Mouse (Mus musculus) kidney, postnatal 0 days (tissue): Measurements from ENCODE around the gene Saa2. TPM values are rescaled to one million over a fixed set of nuclear protein-coding genes. Genes with fewer than 3 reads are reported as not detected.
"Not testable (repeated sequence)": the region's sequence is repeated elsewhere in the genome, so short reads cannot be mapped to it uniquely, and the experiment has no call there.

Source experiments
- ATAC-seq: fragments of 200-750 bp; cut with Nextera tagmentation; replicated peaks from 2 replicates; pipeline ENCODE4 v1.8.0; 2017; ENCODE audit warnings: low read depth, moderate number of reproducible peaks, moderate TSS enrichment, moderate library complexity; ENCODE audit not compliant: low FRiP score
- DNase-seq: peaks from one replicate; pipeline ENCODE4 v3.0.0-alpha.2; 2016; ENCODE audit warnings: low spot score
- H3K27ac ChIP-seq: fragments of 300-500 bp; sonication (generic); 2 replicates; pipeline ENCODE4 v1.5.1; 2014; ENCODE audit warnings: mild to moderate bottlenecking
- H3K27me3 ChIP-seq: fragments of 300-500 bp; sonication (generic); 2 replicates; pipeline ENCODE4 v1.6.1; 2014; ENCODE audit warnings: low read length, mixed read lengths; ENCODE audit not compliant: insufficient read depth
- H3K36me3 ChIP-seq: fragments of 300-500 bp; sonication (generic); 2 replicates; pipeline ENCODE4 v1.6.1; 2014; ENCODE audit warnings: low read length, mixed read lengths; ENCODE audit not compliant: insufficient read depth
- H3K4me1 ChIP-seq: fragments of 300-500 bp; sonication (generic); replicated peaks from 2 replicates; pipeline ENCODE4 v1.6.1; 2014; ENCODE audit warnings: antibody characterized with exemption, low read length, mixed read lengths; ENCODE audit not compliant: insufficient read depth
- H3K4me2 ChIP-seq: fragments of 300-500 bp; sonication (generic); 2 replicates; pipeline ENCODE4 v1.6.1; 2014; ENCODE audit warnings: mild to moderate bottlenecking, low read length, moderate library complexity, mixed read lengths
- H3K4me3 ChIP-seq: fragments of 300-500 bp; sonication (generic); replicated peaks from 2 replicates; pipeline ENCODE4 v1.5.1; 2014; ENCODE audit warnings: low read depth, low read length
- H3K9ac ChIP-seq: fragments of 300-500 bp; sonication (generic); 2 replicates; pipeline ENCODE4 v1.6.1; 2014; ENCODE audit warnings: low read depth, low read length
- H3K9me3 ChIP-seq: fragments of 300-500 bp; sonication (generic); replicated peaks from 2 replicates; pipeline ENCODE4 v1.6.1; 2016; ENCODE audit warnings: low read length, inconsistent platforms, mixed read lengths
- CTCF ChIP-seq: IDR thresholded peaks from 2 replicates; pipeline ENCODE4 v1.5.1; 2016; ENCODE audit warnings: antibody characterized with exemption, low read depth, mild to moderate bottlenecking, moderate library complexity
- WGBS: fragments of 180-500 bp; shearing (Covaris S2); extraction: QIAGEN DNeasy Blood & Tissue Kit; methylation state at CpG from one replicate; pipeline ENCODE4 v1.1.7; 2014; 5-methylcytosine and 5-hydroxymethylcytosine counted together
- polyA plus RNA-seq: library from polyadenylated mRNA; unstranded; fragments of >200 nt; fragmentation: Nextera tagmentation; extraction: Ambion mirVana; gene quantifications from 2 replicates; pipeline ENCODE4 v1.2.1, GENCODE M21; 2015

Gene Saa2
- polyA plus RNA-seq, 1 experiment from 2014 or later = 0.28 TPM

DNA sequence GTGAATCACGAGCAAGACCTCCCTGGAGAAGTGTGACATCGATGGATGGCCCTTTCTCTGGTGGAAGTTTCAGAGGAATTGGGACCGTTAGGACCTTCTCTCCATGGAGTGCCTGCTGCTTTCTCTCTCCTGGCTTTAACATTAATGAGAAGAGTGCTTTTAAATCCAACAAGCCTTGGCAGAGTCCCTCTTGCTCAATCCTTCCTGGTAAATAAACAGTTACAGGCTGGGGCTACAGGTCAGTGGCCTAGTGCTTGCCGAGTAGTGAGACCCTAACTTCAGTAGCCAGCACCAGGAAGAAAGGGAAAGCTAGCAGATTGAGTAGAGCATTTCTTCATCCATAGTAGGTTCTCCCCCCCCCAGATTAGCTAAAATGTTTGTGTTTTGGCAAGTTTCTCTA is 19.1 kb upstream of the Saa2 start, which contains the start of gene Saa4:
TSS of gene Saa4 (minus strand) at position 146 of the 400 bp plus-strand sequence.
- Histone ChIP-seq H3K27ac (no peak within 1 kb of the TSS), H3K9me3 (no peaks in the 10 kb centered on the region), H3K4me1 (no peaks in the 10 kb centered on the region), H3K4me3 (no peak within 1 kb of the TSS), H3K36me3 (no peaks in the 10 kb centered on the region), H3K27me3 (no peaks in the 10 kb centered on the region), H3K9ac (no peak within 1 kb of the TSS), H3K4me2 (no peak within 1 kb of the TSS)
- ATAC-seq (no peak), DNase-seq (no peak)
- TF ChIP-seq CTCF = no peak
- WGBS = 71% methylated on average over 4 of the region's 4 CpGs

DNA sequence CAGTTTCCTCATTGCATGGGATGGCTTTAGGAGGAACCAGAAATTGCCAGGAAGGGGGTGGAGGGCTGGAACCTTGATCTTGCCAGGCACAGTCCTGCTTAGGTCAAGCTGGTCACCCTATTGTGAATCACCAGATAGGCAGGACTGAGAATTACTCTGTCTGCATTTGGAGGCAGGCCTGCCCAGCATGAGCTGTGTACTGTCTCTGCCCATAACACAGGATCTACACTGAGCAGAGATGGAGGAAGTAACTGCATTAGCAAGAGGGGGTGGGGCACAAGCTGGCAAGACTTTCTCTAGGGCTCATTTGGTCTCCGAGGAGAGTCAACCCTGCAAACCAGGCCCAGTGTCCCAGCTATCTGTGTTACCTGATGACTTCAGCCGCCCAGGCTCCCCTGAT is 16.6 kb upstream of the Saa2 start:
- Histone ChIP-seq H3K4me3 (no peak overlapping the region), H3K4me1 (no peaks in the 10 kb centered on the region), H3K9ac (no peak overlapping the region), H3K9me3 (no peaks in the 10 kb centered on the region), H3K36me3 (no peaks in the 10 kb centered on the region), H3K27me3 (no peaks in the 10 kb centered on the region), H3K27ac (no peak overlapping the region), H3K4me2 (no peak overlapping the region)
- DNase-seq = no peak
- no peak for ATAC-seq
- TF ChIP-seq CTCF = no peak
- 84% methylated on average over 2 of the region's 2 CpGs for WGBS

DNA sequence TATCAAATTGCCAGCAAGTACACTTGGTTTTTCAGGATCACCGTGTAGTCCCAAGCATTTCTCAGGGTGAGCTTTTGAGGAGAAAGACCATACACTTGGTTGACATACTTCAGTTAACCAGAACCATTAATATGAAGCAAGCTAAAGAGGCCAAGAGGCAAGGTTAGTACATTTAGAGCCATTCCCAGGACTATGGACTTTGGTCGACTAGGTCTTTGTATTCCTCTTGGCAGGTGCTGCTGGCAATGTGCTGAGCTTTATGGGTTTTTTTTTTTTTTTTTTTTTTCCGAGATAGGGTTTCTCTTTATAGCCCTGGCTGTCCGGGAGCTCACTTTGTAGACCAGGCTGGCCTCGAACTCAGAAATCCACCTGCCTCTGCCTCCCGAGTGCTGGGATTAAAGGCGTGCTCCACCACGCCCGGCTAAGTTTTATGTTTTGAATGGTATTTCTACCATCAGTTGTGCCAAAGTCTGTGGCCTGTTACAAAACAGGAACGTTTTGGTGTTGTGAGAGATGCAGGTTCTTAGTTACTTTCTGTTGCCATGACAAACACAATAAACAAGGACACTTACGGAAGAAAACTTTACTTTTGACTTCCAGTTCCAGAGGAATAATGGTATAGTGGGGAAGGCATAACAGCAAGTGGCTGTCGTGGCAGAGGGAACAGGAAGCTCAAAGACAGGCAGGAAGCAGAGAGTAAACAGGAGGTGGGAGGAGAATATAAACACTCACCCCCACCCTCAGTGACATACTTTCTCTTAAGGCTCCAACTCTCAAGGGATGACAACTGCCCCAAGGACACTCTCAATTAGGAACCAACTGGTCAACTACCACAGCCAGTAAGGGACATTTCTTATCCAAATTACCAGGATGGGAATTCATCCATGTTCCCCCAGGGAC is 12.8 kb upstream of the Saa2 start:
- Histone ChIP-seq H3K4me3 (no peak overlapping the region), H3K4me1 (no peaks in the 10 kb centered on the region), H3K9ac (no peak overlapping the region), H3K36me3 (no peaks in the 10 kb centered on the region), H3K27ac (no peak overlapping the region), H3K27me3 (no peaks in the 10 kb centered on the region), H3K9me3 (no peaks in the 10 kb centered on the region), H3K4me2 (no peak overlapping the region)
- 75% methylated on average over 12 of the region's 12 CpGs for WGBS
- TF ChIP-seq CTCF = no peak
- no peak for DNase-seq
- ATAC-seq = no peak

DNA sequence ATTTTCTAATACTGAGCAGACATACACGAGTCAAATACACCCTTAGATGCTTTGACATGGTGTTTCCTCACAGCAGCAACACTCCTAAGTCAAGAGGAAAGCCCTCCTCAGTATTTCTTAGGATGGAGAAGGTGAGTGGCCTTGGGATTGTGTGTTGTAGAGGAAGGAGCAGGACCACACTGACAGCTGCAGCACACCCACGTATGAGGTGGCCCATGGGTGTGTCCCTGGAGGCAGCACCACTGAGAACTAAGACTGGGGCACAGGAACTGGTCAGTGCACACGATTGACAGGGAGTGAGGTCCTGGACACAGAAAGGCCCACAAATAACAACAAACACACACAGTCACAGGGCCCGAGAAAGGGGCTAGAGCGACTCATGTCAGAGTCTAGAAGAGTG is 11.5 kb upstream of the Saa2 start:
- not testable (repeated sequence) for H3K9me3 ChIP-seq, H3K36me3 ChIP-seq, H3K9ac ChIP-seq, DNase-seq, H3K4me1 ChIP-seq, H3K27ac ChIP-seq, H3K4me2 ChIP-seq, ATAC-seq, H3K4me3 ChIP-seq, H3K27me3 ChIP-seq
- 78% methylated on average over 5 of the region's 5 CpGs for WGBS

DNA sequence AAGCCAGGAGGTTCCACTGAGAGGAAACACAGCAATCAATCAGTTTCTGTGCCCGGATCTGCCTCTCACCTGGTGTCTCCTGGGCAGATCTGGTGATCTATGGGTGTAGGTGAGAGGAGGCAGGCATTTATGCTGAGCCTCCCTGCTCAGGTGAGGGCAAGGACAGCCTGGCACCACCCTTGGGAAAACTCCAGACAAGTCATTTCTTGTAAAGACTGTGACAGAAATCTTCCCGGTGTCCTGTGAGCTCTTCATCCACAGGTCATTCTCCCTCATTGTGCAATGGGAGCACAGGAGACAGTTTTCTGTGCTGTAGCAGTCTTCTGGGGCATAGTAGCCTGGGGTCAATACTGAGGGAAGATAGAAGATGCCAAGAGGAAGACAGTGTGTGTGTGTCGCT is 8.7 kb upstream of the Saa2 start, which contains the start of gene Saa1:
TSS of gene Saa1 (minus strand) at position 101 of the 400 bp plus-strand sequence.
- not testable (repeated sequence) for H3K27me3 ChIP-seq, H3K4me1 ChIP-seq, H3K4me3 ChIP-seq, H3K9ac ChIP-seq, ATAC-seq, H3K36me3 ChIP-seq, DNase-seq, H3K27ac ChIP-seq, H3K4me2 ChIP-seq, H3K9me3 ChIP-seq
- 67% methylated on average over 3 of the region's 3 CpGs for WGBS

DNA sequence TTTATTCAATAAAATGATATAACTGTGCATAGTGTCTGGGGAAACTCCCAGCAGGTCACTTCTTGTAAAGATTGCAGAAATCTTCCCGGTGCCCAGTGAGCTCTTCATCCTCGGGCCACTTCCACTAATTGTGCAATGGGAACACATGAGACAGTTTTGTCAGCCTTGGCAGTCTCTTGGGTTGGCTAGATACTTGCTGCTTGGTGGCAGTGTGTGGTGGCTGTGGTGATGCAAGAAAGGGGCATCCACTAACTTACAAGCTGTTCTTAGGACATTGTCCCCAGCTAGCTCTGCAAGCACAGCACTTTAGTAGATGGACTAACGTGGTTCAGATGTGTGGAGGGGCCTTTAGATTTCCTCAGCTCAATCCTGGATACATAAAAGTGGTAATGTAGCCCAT is 5.8 kb upstream of the Saa2 start:
- Histone ChIP-seq H3K27me3 (no peaks in the 10 kb centered on the region), H3K4me1 (no peaks in the 10 kb centered on the region), H3K4me2 (no peak overlapping the region), H3K9ac (no peak overlapping the region), H3K36me3 (no peaks in the 10 kb centered on the region), H3K9me3 (no peaks in the 10 kb centered on the region), H3K27ac (no peak overlapping the region), H3K4me3 (no peak overlapping the region)
- 82% methylated on average over 3 of the region's 3 CpGs for WGBS
- DNase-seq (no peak), ATAC-seq (no peak)
- TF ChIP-seq CTCF = no peak
